Mouse (Mus musculus) MEL (cell line): Measurements from ENCODE around the gene Esam.

Experiments used
- KAT2A ChIP-seq: conservative IDR thresholded peaks from 2 replicates; pipeline ENCODE4 v1.6.1; 2012; ENCODE audit warnings: low read depth, low read length, improper control_type of control experiment, inconsistent platforms
- MXI1 ChIP-seq: IDR thresholded peaks from 2 replicates; pipeline ENCODE4 v1.6.1; 2011; ENCODE audit warnings: mild to moderate bottlenecking, low read depth, low read length, improper control_type of control experiment
- MYB ChIP-seq: IDR thresholded peaks from 2 replicates; pipeline ENCODE4 v1.6.1; 2011; ENCODE audit warnings: mild to moderate bottlenecking, low read depth, low read length, improper control_type of control experiment
- MYC ChIP-seq: IDR thresholded peaks from 2 replicates; pipeline ENCODE4 v1.6.1; 2011; ENCODE audit warnings: low read depth, mild to moderate bottlenecking, low read length, improper control_type of control experiment, moderate library complexity
- POLR2AphosphoS2 ChIP-seq: IDR thresholded peaks from 2 replicates; pipeline ENCODE4 v1.6.1; 2011; ENCODE audit warnings: low read length, improper control_type of control experiment

- TF ChIP-seq KAT2A (no peak), MYB (no peak), POLR2AphosphoS2 (no peak), MYC (no peak), MXI1 (no peak)
Observed at GRCm38 (mm10) chr9:37583594-37583993, 55.7 kb downstream of the Esam start.
